Mouse (Mus musculus) heart, embryonic 11.5 days (tissue): ENCODE measurements around the gene Lama5. TPM values are rescaled to one million over a fixed set of nuclear protein-coding genes. Genes with fewer than 3 reads are reported as not detected.

ENCODE experiments used
- ATAC-seq: fragments of 200-750 bp; cut with Nextera tagmentation; replicated peaks from 2 replicates; pipeline ENCODE4 v1.8.0; 2017; ENCODE audit warnings: moderate library complexity; ENCODE audit not compliant: insufficient number of reproducible peaks, low FRiP score, low TSS enrichment
- H3K27ac ChIP-seq: fragments of 300-500 bp; sonication (generic); 2 replicates; pipeline ENCODE4 v1.5.1; 2014; ENCODE audit warnings: mild to moderate bottlenecking, low read depth, low read length
- H3K27me3 ChIP-seq: fragments of 300-500 bp; sonication (generic); 2 replicates; pipeline ENCODE4 v1.6.1; 2014; ENCODE audit warnings: mild to moderate bottlenecking, low read length, mixed read lengths; ENCODE audit not compliant: control insufficient read depth, insufficient read depth
- H3K36me3 ChIP-seq: fragments of 300-500 bp; sonication (generic); 2 replicates; pipeline ENCODE4 v1.6.1; 2014; ENCODE audit warnings: mild to moderate bottlenecking, low read length, moderate library complexity, mixed read lengths; ENCODE audit not compliant: control insufficient read depth, insufficient read depth
- H3K4me1 ChIP-seq: fragments of 300-500 bp; sonication (generic); 2 replicates; pipeline ENCODE4 v1.6.1; 2014; ENCODE audit warnings: low read length; ENCODE audit not compliant: control insufficient read depth, insufficient read depth
- H3K4me2 ChIP-seq: fragments of 300-500 bp; sonication (generic); 2 replicates; pipeline ENCODE4 v1.6.1; 2014; ENCODE audit warnings: mild to moderate bottlenecking, moderate library complexity
- H3K4me3 ChIP-seq: fragments of 300-500 bp; sonication (generic); 2 replicates; pipeline ENCODE4 v1.5.1; 2014; ENCODE audit warnings: low read depth, low read length
- H3K9ac ChIP-seq: fragments of 300-500 bp; sonication (generic); 2 replicates; pipeline ENCODE4 v1.6.1; 2014; ENCODE audit warnings: mild to moderate bottlenecking, low read depth, low read length, moderate library complexity
- H3K9me3 ChIP-seq: fragments of 300-500 bp; sonication (generic); replicated peaks from 2 replicates; pipeline ENCODE4 v1.6.1; 2016; ENCODE audit warnings: low read length; ENCODE audit not compliant: control insufficient read depth
- WGBS: fragments of 180-500 bp; shearing (Covaris S2); extraction: QIAGEN DNeasy Blood & Tissue Kit; methylation state at CpG from one replicate; pipeline ENCODE4 v1.1.7; 2014; ENCODE audit not compliant: insufficient replicate concordance; 5-methylcytosine and 5-hydroxymethylcytosine counted together
- polyA plus RNA-seq: library from polyadenylated mRNA; unstranded; fragments of >200 nt; fragmentation: Nextera tagmentation; extraction: Ambion mirVana; gene quantifications from 2 replicates; pipeline ENCODE4 v1.2.1, GENCODE M21; 2014

Gene Lama5
- polyA plus RNA-seq, 1 experiment from 2014 or later: 24.0 TPM

DNA sequence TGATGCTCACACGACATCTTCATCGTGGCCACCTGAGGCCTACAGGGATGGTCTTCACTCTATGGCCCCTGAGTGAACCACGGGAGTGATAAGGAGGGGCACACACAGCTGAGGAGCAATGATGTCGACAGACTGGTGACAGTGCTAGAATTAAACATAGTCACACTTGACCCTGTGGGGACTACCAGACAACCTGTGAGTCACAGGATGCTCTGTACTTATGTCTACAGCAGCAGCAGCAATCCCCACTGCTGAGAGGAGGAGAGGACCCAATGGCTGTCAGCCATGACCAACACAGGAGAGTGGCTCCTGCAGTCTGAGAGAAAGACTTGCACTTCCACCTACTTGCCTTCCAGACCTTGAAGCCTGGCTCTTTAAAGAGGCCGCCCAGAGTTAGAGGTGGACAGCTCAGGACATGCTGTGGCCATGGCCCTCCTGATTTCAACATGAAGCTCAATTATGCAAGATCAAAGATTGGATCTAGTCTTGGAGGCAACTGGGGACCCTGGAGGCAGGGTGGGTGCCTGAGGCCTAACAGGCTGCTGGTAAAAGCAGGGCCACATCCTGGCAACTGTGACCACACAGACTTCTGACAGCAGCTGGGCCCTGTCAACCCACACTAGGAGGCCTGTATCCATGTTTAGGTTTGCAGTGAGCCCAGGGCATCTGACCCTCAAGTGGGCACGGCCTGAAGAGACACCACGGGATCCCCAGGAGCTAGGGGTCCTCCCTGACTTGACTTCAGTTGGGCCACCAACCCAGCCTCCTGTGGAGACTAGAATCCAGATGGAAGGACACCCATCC, 7.6 kb upstream of the Lama5 start:
- H3K4me1 ChIP-seq: peaks cover 34% of the 10 kb centered on the region
- H3K4me3 ChIP-seq: no peak overlapping the region
- H3K36me3 ChIP-seq: no peaks in the 10 kb centered on the region
- peak overlapping the region; percentile 49; the same call in 1 of the 2 replicates for H3K9ac ChIP-seq
- no peak overlapping the region for H3K4me2 ChIP-seq
- H3K9me3 ChIP-seq: no peaks in the 10 kb centered on the region
- 50% methylated on average over 7 of the region's 7 CpGs for WGBS
- H3K27ac ChIP-seq: peak overlapping the region; percentile 30
- no peak for ATAC-seq
- H3K27me3 ChIP-seq: no peaks in the 10 kb centered on the region

DNA sequence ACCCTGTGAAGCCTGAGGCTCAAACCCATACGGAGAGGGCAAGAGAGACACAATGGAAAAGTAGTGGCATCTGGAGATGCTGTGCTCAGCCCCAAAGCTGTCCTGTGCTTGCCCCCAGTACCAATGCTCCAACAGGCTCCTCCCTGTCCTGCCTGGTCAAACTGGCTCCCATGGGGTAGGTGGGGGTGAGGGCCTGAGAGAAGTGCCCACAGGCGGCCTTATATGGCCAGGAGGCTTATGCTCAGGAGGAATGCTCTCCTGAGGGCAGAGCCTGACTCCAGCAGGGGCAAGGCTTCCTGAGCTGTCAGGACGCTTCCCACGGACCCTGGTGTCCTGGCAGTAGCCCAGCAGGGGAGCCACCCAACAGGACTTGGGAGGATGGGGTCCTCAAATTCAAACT, 4.8 kb upstream of the Lama5 start:
- ATAC-seq: no peak
- no peak overlapping the region for H3K4me2 ChIP-seq
- peak overlapping the region; percentile 43; the same call in 1 of the 2 replicates for H3K9ac ChIP-seq
- peaks cover 50% of the 10 kb centered on the region for H3K4me1 ChIP-seq
- H3K27ac ChIP-seq: no peak overlapping the region; the same call in 1 of the 2 replicates
- 50% methylated on average over 4 of the region's 4 CpGs for WGBS
- H3K4me3 ChIP-seq: no peak overlapping the region
- no peaks in the 10 kb centered on the region for H3K36me3 ChIP-seq
- H3K9me3 ChIP-seq: no peaks in the 10 kb centered on the region
- peaks cover 1% of the 10 kb centered on the region for H3K27me3 ChIP-seq

DNA sequence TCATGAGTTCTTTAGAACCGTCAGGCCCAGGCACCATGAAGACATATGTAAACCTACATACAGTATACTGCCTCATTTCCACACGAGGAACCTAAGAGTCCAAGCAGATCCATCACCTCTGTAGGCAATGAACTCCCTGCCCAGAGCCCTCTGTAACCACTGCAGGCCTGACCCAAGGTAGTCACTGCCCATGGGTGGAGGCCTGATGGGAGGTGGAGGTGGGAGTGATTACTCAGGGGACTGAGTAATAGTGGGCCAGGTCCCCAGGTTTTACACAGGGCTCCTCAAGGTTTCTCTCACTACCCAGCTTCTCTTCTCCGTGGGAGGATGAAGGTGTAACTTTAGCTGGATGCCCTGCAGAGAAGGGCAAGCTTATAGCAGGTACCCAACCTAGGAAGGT, 3.5 kb upstream of the Lama5 start:
- Histone ChIP-seq H3K9me3 (no peaks in the 10 kb centered on the region), H3K27ac (no peak overlapping the region), H3K36me3 (no peaks in the 10 kb centered on the region), H3K4me1 (peaks cover 40% of the 10 kb centered on the region), H3K27me3 (peaks cover 8% of the 10 kb centered on the region), H3K9ac (no peak overlapping the region), H3K4me2 (no peak overlapping the region), H3K4me3 (no peak overlapping the region)
- WGBS: 71% methylated on average over 3 of the region's 3 CpGs
- no peak for ATAC-seq

DNA sequence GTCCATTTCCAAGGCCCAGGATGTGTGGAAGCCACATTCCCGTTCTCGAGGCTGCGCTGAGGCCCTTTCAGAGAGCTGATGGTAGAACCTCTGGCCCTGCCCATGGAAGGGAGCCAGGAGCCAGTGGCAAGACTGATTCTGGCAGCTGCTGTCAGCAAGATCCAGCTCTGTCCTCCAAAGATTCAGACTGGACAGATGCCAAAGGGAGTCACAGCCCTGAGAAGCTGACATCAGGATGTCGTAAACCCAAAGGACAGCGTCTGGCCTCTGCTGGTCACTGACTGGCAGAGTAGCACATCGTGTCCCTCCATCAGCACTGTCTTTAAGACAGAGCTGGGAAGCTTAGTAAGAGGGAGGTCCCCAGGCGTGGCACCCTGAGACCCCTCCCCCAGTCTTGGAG, 2.9 kb upstream of the Lama5 start:
- no peak for ATAC-seq
- no peaks in the 10 kb centered on the region for H3K9me3 ChIP-seq
- H3K27ac ChIP-seq: no peak overlapping the region
- no peak overlapping the region for H3K4me3 ChIP-seq
- no peak overlapping the region for H3K4me2 ChIP-seq
- no peaks in the 10 kb centered on the region for H3K36me3 ChIP-seq
- WGBS: 53% methylated on average over 7 of the region's 7 CpGs
- peaks cover 39% of the 10 kb centered on the region for H3K4me1 ChIP-seq
- H3K27me3 ChIP-seq: peaks cover 8% of the 10 kb centered on the region
- no peak overlapping the region for H3K9ac ChIP-seq

DNA sequence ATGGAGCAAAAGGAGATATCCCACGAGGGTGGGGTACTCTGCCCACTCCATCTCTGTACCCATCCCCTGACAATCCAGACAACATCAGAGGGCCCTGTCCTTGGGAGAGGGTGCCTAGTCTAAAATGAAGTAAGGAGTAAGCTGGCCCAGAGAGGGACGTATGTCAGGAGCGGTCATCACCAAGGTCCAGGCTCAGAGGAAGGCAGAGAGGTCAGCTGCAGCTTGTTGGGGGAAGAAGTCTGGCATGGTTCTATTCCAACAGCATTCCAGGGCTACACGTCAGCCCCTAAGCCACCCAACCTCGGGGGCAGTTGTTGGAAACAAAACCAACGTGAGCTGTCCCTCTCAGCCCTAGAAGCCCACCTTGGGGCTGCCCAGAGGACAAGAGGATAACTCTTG, 2.4 kb upstream of the Lama5 start:
- 46% methylated on average over 6 of the region's 6 CpGs for WGBS
- H3K27me3 ChIP-seq: peaks cover 8% of the 10 kb centered on the region

DNA sequence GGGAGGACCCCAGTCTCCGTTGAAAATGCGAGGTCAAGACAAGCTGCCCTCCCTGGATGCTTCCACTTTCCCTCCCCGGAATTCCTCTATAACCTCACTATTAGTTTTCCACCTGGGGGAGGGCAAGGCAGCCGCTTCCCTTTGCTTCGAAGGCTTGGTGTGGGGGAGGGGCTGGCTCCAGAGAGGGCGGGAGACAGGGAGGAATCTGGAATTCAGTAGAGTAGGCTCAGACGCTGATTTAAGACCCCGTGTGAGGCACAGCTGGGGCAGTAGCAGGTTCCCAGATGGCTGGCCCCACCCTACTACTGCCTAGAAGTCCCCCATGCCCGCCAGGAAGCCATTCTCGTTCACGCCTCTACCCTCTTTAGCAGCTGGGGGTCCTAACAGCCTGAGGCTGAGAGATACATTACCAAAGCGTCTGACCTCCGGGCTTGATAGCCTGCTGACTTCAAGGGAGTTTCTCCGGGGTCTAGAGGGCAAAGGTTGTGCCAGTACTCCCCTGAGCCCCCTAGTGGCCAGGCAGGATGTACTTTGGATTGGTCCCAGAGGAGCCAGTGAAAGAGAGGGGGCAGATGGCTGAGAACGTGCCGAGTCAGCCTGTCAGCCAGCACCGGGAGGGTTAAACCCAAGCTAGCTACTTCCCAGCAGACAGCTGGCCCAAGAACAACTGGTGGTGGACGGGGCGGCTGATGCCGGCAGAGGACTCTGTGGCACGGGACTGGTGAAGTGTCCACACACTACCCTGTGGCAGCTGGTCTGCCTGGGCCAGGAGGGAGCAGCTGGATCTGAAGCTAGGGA, 1.8 kb upstream of the Lama5 start:
- no peak overlapping the region for H3K4me3 ChIP-seq
- peaks cover 34% of the 10 kb centered on the region for H3K4me1 ChIP-seq
- H3K9ac ChIP-seq: 0 out of 2 replicates have a peak overlapping the region, but pooled peaks have one; percentile 4
- H3K9me3 ChIP-seq: no peaks in the 10 kb centered on the region
- H3K4me2 ChIP-seq: peak overlapping the region; percentile 55
- WGBS: 2% methylated on average over 21 of the region's 21 CpGs
- H3K36me3 ChIP-seq: no peaks in the 10 kb centered on the region
- no peak for ATAC-seq
- H3K27ac ChIP-seq: 0 out of 2 replicates have a peak overlapping the region, but pooled peaks have one; percentile 11
- peaks cover 8% of the 10 kb centered on the region for H3K27me3 ChIP-seq

More for the DNA sequence above, 2.4 kb upstream of the Lama5 start:
- Histone ChIP-seq H3K9me3 (no peaks in the 10 kb centered on the region), H3K27ac (0 out of 2 replicates have a peak overlapping the region, but pooled peaks have one; percentile 11), H3K36me3 (no peaks in the 10 kb centered on the region), H3K4me1 (peaks cover 35% of the 10 kb centered on the region), H3K9ac (no peak overlapping the region), H3K4me2 (peak overlapping the region; percentile 55), H3K4me3 (no peak overlapping the region)
- no peak for ATAC-seq

DNA sequence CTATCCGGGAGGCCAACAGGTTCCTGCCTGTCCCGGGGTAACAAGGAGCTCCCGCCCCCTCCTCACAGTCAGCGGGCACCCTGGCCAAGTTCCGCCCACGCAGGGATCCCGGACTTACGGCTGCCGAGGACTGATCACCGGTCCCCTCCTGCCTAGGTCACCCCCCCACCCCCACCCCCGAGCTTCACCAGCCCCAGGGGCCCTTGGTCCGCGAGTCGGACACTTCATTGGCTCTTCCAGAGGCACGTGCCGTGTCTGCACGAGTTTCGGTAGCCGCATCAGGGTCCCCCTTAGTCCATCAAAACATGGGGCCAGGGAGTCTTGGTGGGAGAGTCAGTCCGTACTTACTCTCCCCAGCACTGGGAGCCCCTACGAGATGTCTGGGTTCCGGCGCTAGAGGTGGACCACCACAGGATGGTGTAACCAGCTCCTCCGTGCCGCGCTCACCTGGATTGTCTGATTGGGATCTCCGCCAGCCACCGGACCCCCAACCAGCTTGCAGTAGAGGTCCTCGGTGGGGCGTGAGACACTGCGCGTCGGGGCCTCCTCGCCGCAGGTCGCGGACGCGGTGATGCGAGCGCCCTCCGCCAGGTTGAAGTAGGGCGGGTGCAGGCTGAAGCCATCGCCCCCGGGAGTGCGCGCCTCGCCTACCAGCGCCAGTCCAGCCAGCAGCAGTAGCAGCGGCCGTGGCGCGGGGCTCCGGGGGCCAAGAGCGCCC, 456 bp downstream of the Lama5 start:
- no peaks in the 10 kb centered on the region for H3K36me3 ChIP-seq
- peaks cover 8% of the 10 kb centered on the region for H3K27me3 ChIP-seq
- H3K4me3 ChIP-seq: peak overlapping the region; percentile 70
- peak overlapping the region; percentile 98 for H3K4me2 ChIP-seq
- peak overlapping the region; percentile 54 for H3K27ac ChIP-seq
- H3K4me1 ChIP-seq: peaks cover 38% of the 10 kb centered on the region
- no peaks in the 10 kb centered on the region for H3K9me3 ChIP-seq
- H3K9ac ChIP-seq: peak overlapping the region; percentile 76
- ATAC-seq: peak; percentile 11
- WGBS: under 1% methylated on average over 55 of the region's 55 CpGs

DNA sequence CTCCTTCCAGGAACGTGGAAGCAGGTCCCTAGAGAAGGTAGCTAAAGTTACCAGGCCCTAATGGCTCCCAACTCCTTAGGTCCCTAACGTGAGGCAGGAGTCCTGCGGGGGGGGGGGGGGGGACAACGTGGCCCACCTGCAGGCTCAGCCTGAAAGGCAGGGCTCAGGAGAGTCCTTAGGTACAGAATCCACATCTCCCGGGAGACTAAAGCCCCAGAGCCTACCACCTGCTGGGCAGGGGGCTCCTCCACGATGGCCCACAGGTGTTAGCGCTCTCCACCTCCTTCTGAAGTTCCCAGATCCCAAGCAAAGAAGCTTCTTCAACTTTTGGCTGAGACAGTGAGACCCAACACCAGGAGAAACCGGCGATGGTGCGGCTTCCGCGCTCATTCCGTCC, 1.0 kb downstream of the Lama5 start:
- Histone ChIP-seq H3K4me3 (peak overlapping the region; percentile 70), H3K27ac (no peak overlapping the region), H3K27me3 (peaks cover 8% of the 10 kb centered on the region), H3K9ac (peak overlapping the region; percentile 76), H3K9me3 (no peaks in the 10 kb centered on the region), H3K4me1 (peaks cover 38% of the 10 kb centered on the region), H3K36me3 (no peaks in the 10 kb centered on the region), H3K4me2 (peak overlapping the region; percentile 98)
- no peak for ATAC-seq
- 5% methylated on average over 11 of the region's 13 CpGs for WGBS
